Mouse (Mus musculus) liver, embryonic 11.5 days (tissue): Measurements from ENCODE around the gene Padi6. TPM values are rescaled to one million over a fixed set of nuclear protein-coding genes. Genes with fewer than 3 reads are reported as not detected.

Source experiments
- ATAC-seq: fragments of 200-750 bp; cut with Nextera tagmentation; replicated peaks from 2 replicates; pipeline ENCODE4 v1.8.0; 2017; ENCODE audit warnings: moderate number of reproducible peaks, mild to moderate bottlenecking, moderate TSS enrichment, moderate library complexity; ENCODE audit not compliant: low FRiP score
- DNase-seq: peaks from one replicate; pipeline ENCODE4 v3.0.0-alpha.2; 2017; ENCODE audit warnings: low spot score
- H3K27ac ChIP-seq: fragments of 300-500 bp; sonication (generic); 2 replicates; pipeline ENCODE4 v1.5.1; 2014; ENCODE audit warnings: mild to moderate bottlenecking, low read depth, low read length, control low read depth
- H3K27me3 ChIP-seq: fragments of 300-500 bp; sonication (generic); replicated peaks from 2 replicates; pipeline ENCODE4 v1.6.1; 2014; ENCODE audit warnings: low read length, mixed read lengths; ENCODE audit not compliant: control insufficient read depth, insufficient read depth
- H3K36me3 ChIP-seq: fragments of 300-500 bp; sonication (generic); 2 replicates; pipeline ENCODE4 v1.6.1; 2014; ENCODE audit warnings: mild to moderate bottlenecking, low read length, moderate library complexity, mixed read lengths; ENCODE audit not compliant: control insufficient read depth, insufficient read depth
- H3K4me1 ChIP-seq: fragments of 300-500 bp; sonication (generic); replicated peaks from 2 replicates; pipeline ENCODE4 v1.6.1; 2014; ENCODE audit warnings: low read length, mixed read lengths; ENCODE audit not compliant: control insufficient read depth, insufficient read depth
- H3K4me2 ChIP-seq: fragments of 300-500 bp; sonication (generic); 2 replicates; pipeline ENCODE4 v1.6.1; 2014; ENCODE audit warnings: mild to moderate bottlenecking, control low read depth, moderate library complexity
- H3K4me3 ChIP-seq: fragments of 300-500 bp; sonication (generic); 2 replicates; pipeline ENCODE4 v1.5.1; 2014; ENCODE audit warnings: low read depth, low read length, control low read depth
- H3K9ac ChIP-seq: fragments of 300-500 bp; sonication (generic); 2 replicates; pipeline ENCODE4 v1.6.1; 2014; ENCODE audit warnings: low read depth, low read length, control low read depth
- H3K9me3 ChIP-seq: fragments of 300-500 bp; sonication (generic); 2 replicates; pipeline ENCODE4 v1.6.1; 2016; ENCODE audit warnings: low read length, inconsistent platforms, mixed read lengths; ENCODE audit not compliant: control insufficient read depth
- WGBS: fragments of 180-500 bp; shearing (Covaris S2); extraction: QIAGEN DNeasy Blood & Tissue Kit; methylation state at CpG from one replicate; pipeline ENCODE4 v1.1.7; 2014; 5-methylcytosine and 5-hydroxymethylcytosine counted together
- polyA plus RNA-seq: library from polyadenylated mRNA; unstranded; fragments of >200 nt; fragmentation: Nextera tagmentation; extraction: Ambion mirVana; gene quantifications from 2 replicates; pipeline ENCODE4 v1.2.1, GENCODE M21; 2014

Padi6 gene
- polyA plus RNA-seq, 1 experiment from 2014 or later = not detected

DNA sequence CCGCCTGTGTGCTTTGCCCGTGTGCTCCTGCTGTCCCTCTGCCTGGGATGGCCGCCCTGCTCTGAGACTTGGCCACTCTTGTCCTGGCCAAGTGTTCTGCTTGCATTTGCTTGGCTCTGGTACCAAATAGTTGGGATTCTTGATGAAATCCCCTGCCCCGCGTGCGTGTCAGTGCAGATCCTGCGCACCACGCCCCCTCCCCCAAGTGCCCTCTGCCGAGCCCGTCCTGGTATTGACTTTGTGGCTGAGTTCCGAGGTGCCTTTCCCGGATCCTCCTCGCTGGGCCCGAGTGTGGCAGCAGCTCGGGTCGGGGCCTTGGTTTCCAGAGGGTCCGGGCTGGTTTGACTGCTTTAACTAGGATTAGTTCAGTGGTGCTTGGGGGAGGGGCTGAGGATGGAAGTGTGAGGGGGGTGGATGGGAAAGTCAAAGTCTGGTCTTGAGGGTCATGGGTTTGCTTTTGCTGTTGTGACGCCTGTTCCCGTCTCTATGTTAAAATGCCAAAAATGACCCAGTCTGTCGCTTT is 20.4 kb downstream of the Padi6 start:
- ATAC-seq (no peak), DNase-seq (no peak)
- Histone ChIP-seq H3K4me2 (no peak overlapping the region), H3K27ac (no peak overlapping the region), H3K4me3 (no peak overlapping the region), H3K4me1 (no peaks in the 10 kb centered on the region), H3K36me3 (peaks cover 47% of the 10 kb centered on the region), H3K9me3 (no peaks in the 10 kb centered on the region), H3K9ac (no peak overlapping the region), H3K27me3 (no peaks in the 10 kb centered on the region)
- 84% methylated on average over 20 of the region's 20 CpGs for WGBS

DNA sequence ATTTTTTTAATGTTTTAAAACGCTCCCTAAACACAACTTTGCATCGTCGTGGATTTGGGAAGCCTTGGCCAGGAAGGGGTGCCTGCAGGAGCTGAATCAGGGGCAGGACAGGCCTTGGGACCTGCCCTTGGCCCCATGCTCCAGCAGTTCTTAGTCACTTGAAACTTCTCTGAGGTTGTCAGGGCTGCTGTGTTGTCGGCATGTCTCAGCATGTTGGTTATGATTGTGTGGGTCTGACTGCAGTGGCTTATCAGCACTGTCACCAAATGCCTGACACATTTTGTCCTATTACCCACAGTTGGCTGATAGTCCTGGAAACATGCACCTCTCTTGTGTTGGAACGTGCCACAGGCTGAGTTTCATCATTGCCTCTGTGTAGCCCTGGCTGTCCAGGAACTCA is 22.4 kb downstream of the Padi6 start:
- Histone ChIP-seq H3K4me1 (no peaks in the 10 kb centered on the region), H3K4me3 (no peak overlapping the region), H3K27me3 (no peaks in the 10 kb centered on the region), H3K9me3 (no peaks in the 10 kb centered on the region), H3K27ac (no peak overlapping the region), H3K4me2 (no peak overlapping the region), H3K9ac (no peak overlapping the region), H3K36me3 (peaks cover 66% of the 10 kb centered on the region)
- ATAC-seq = no peak
- 77% methylated on average over 5 of the region's 5 CpGs for WGBS
- DNase-seq = no peak

DNA sequence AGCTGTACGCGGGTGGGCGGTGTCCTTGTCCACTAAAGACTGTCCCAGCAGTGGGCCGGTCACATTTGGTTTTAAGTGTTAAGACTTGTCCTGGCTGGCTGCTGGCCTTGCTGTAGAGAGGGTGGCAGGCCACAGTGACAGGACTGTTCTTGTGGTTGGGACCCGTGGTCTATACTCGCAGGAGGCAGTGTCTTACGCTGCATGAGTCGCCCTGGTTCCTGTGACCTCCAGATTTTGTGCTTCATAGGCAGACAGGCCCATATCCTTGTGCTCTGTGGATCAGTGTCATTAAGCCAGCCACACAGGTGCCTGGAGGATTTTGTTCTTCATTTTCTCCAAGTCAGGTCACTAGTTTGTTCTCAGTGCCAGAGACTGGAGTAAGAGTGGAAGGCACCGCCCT is 24.0 kb downstream of the Padi6 start:
- WGBS = 91% methylated on average over 9 of the region's 9 CpGs

DNA sequence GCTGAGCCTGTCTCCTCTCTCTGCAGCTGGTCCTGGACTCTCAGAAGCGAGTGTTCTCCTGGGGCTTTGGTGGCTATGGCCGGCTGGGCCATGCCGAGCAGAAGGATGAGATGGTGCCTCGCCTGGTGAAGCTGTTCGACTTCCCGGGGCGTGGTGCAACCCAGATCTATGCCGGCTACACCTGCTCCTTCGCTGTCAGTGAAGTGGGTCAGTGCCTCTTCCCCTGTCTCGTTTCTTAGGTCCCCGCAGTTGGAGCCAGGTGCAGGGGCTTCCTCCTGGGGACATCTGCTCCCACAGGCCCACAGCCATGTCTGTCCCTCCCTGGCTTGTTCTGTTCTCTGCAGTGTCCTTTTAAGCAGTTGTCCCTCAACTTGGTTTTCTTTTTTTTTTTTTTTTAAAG is 25.4 kb downstream of the Padi6 start:
- Histone ChIP-seq H3K4me2 (no peak overlapping the region), H3K36me3 (peaks cover 78% of the 10 kb centered on the region), H3K27ac (no peak overlapping the region), H3K27me3 (no peaks in the 10 kb centered on the region), H3K4me3 (no peak overlapping the region), H3K9ac (no peak overlapping the region), H3K4me1 (peaks cover 13% of the 10 kb centered on the region), H3K9me3 (no peaks in the 10 kb centered on the region)
- WGBS = 92% methylated on average over 11 of the region's 11 CpGs
- ATAC-seq (no peak), DNase-seq (no peak)

More for the DNA sequence above, 24.0 kb downstream of the Padi6 start:
- no peaks in the 10 kb centered on the region for H3K27me3 ChIP-seq
- H3K9ac ChIP-seq = no peak overlapping the region
- no peaks in the 10 kb centered on the region for H3K9me3 ChIP-seq
- DNase-seq = no peak
- ATAC-seq = no peak
- peaks cover 76% of the 10 kb centered on the region for H3K36me3 ChIP-seq
- no peak overlapping the region for H3K27ac ChIP-seq
- peaks cover 6% of the 10 kb centered on the region for H3K4me1 ChIP-seq
- H3K4me2 ChIP-seq = no peak overlapping the region
- no peak overlapping the region for H3K4me3 ChIP-seq

DNA sequence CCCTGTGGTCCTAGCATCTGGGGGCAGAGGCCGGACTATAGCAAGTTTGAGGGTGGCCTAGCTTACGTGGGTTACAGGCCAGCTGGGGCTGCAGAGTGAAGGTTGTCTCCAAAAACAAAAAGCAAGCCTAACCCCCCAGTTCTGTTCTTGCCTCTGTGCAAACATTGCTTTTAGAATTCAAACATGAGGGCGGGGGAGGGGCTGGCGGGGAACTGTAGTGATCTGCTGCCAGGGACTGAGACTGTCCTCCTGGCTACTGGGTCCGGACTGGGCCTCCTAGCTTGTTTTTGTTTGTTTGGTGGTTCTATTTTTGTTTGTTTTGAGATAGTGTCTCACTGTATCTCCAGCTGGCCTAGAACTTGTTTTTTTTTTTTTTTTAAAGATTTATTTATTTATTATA is 27.9 kb downstream of the Padi6 start:
- Histone ChIP-seq H3K27me3 (no peaks in the 10 kb centered on the region), H3K36me3 (peaks cover 79% of the 10 kb centered on the region), H3K4me3 (no peak overlapping the region), H3K4me2 (no peak overlapping the region), H3K27ac (peak overlapping the region; percentile 45; the same call in 1 of the 2 replicates), H3K9ac (no peak overlapping the region), H3K4me1 (peaks cover 13% of the 10 kb centered on the region), H3K9me3 (no peaks in the 10 kb centered on the region)
- DNase-seq = no peak
- ATAC-seq = no peak
- 76% methylated on average over 5 of the region's 5 CpGs for WGBS

DNA sequence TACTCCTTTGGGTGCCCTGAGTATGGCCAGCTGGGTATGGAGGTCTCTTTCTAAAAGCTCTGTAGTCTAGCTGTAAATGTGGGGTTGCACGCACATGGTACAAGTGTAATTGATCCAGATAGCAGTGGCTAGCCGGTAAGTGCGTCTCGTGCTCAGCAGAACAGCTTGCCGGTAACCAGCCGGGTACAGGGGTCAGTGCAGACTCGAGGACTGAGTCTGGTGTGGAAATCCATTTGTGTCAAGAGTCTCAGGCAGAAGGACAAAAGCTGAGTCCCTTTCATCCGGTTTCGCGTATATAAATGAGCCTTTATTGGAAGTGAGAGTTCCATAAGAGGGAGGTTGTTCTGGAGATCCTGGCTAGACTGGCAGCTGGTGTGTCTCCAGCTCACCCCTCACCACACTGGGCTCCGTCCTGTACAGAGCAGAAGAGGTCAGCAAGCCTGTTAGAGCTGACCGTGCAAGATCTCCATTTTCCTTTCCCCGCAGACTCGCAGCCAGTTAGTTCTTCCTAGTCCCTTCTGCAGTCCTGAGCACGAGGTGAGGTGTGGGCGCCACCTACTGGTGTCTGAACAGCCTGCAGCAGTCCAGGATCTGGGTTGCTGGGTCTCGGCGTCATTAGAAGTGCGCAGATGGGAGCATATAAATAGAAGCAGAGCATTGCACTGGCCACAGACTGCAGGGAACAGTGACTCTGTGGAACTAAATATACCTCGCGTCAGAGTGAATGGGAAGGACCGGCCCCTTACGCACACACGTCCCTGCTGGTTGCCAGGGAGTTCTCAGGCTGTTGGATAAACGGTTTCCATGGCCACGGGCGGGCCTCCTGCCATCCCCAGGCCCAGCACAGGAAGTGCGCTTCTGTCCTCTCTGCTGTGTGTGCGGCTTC is 28.7 kb downstream of the Padi6 start:
- Histone ChIP-seq H3K4me3 (no peak overlapping the region), H3K9me3 (no peaks in the 10 kb centered on the region), H3K4me2 (no peak overlapping the region), H3K4me1 (peaks cover 14% of the 10 kb centered on the region), H3K27ac (peak overlapping the region; percentile 45; the same call in 1 of the 2 replicates), H3K27me3 (no peaks in the 10 kb centered on the region), H3K36me3 (peaks cover 80% of the 10 kb centered on the region), H3K9ac (no peak overlapping the region)
- ATAC-seq = peak; percentile 44
- peak; percentile 77 for DNase-seq
- 62% methylated on average over 29 of the region's 29 CpGs for WGBS

DNA sequence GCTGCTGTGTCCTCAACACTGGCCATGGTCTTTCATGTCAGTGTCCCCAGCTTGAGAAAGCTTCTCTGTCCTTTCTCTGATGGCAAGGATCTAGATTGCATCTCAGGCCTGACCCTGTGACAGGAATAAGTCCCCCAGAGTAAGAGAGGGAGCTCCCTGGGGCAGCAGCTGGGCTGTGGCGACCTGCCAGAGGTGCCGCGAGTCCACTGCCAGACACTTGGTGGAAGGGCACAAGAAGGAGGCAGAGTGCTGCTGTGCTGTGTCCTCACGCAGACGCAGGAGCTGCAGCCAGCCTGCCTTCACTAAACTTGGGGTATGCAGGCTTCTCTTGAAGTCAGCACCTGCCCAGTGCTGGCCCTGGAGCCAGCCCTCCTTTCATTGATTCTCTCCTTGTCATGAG is 31.1 kb downstream of the Padi6 start:
- no peak overlapping the region for H3K9ac ChIP-seq
- peaks cover 75% of the 10 kb centered on the region for H3K36me3 ChIP-seq
- DNase-seq = no peak
- no peak for ATAC-seq
- no peak overlapping the region for H3K4me2 ChIP-seq
- H3K9me3 ChIP-seq = no peaks in the 10 kb centered on the region
- 90% methylated on average over 5 of the region's 5 CpGs for WGBS
- H3K27ac ChIP-seq = no peak overlapping the region
- no peak overlapping the region for H3K4me3 ChIP-seq
- no peaks in the 10 kb centered on the region for H3K27me3 ChIP-seq
- H3K4me1 ChIP-seq = peaks cover 25% of the 10 kb centered on the region

DNA sequence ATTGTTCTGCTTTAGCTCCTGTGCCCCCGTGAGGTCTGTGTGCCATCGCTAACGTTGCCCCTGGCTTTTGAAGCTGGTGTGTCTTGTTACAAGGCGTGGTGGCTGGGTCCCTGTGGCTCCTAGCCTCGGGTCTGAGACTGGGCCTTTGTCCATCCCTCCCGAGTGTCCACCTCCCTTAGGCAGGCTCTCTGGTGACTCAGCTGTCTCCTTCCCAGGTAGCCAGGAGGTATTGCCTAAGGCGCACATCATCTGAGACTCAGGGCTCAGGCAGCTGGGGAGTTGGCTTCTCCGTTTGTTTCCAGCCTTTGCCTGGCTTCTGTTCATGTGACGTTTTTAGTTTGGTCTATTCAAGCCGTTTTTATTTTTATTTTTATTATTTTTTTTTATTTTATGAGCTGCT is 31.7 kb downstream of the Padi6 start:
- H3K36me3 ChIP-seq = peaks cover 74% of the 10 kb centered on the region
- ATAC-seq (no peak), DNase-seq (no peak)
- no peak overlapping the region for H3K9ac ChIP-seq
- H3K9me3 ChIP-seq = no peaks in the 10 kb centered on the region
- no peaks in the 10 kb centered on the region for H3K27me3 ChIP-seq
- no peak overlapping the region for H3K4me2 ChIP-seq
- H3K4me1 ChIP-seq = peaks cover 25% of the 10 kb centered on the region
- no peak overlapping the region for H3K27ac ChIP-seq
- no peak overlapping the region for H3K4me3 ChIP-seq
- 89% methylated on average over 10 of the region's 10 CpGs for WGBS

DNA sequence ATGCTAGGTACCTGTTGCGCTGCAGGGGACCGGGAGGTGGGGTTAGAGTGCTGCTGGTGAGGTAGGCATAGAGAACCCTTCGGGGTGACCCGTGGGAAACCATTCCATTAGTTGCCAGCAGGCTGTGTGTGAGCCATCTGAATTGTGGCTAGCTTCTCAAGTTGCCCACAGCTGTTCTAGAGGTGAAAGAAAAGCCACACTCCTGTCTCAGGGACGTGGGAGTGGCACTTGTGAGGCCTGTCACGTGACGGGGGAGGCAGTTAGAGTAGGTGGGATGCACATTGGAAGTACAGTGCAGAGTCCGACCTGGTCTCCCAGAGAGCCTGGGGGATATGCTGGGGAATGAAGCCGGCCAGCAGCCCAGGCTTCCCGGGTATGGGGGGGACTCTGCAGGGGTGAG is 32.8 kb downstream of the Padi6 start:
- 89% methylated on average over 10 of the region's 10 CpGs for WGBS

More for the DNA sequence above, 32.8 kb downstream of the Padi6 start:
- DNase-seq (no peak), ATAC-seq (no peak)
- H3K36me3 ChIP-seq = peaks cover 73% of the 10 kb centered on the region
- H3K4me2 ChIP-seq = no peak overlapping the region
- peaks cover 27% of the 10 kb centered on the region for H3K4me1 ChIP-seq
- H3K4me3 ChIP-seq = no peak overlapping the region
- H3K9me3 ChIP-seq = no peaks in the 10 kb centered on the region
- no peaks in the 10 kb centered on the region for H3K27me3 ChIP-seq
- no peak overlapping the region for H3K9ac ChIP-seq
- no peak overlapping the region for H3K27ac ChIP-seq
